Mouse (Mus musculus) liver, embryonic 13.5 days (tissue): ENCODE measurements around the gene Lpcat4. TPM values are rescaled to one million over a fixed set of nuclear protein-coding genes. Genes with fewer than 3 reads are reported as not detected.

Experiments
- ATAC-seq: fragments of 200-750 bp; cut with Nextera tagmentation; 2 replicates; pipeline ENCODE4 v1.8.0; 2017; ENCODE audit warnings: low read depth, mild to moderate bottlenecking, moderate number of reproducible peaks, moderate library complexity
- DNase-seq: peaks from one replicate; pipeline ENCODE4 v3.0.0; 2022
- H3K27ac ChIP-seq: fragments of 300-500 bp; sonication (generic); 2 replicates; pipeline ENCODE4 v1.5.1; 2015; ENCODE audit warnings: moderate library complexity, mild to moderate bottlenecking, inconsistent platforms
- H3K27me3 ChIP-seq: fragments of 300-500 bp; sonication (generic); 2 replicates; pipeline ENCODE4 v1.6.1; 2015; ENCODE audit warnings: mild to moderate bottlenecking, inconsistent platforms
- H3K36me3 ChIP-seq: fragments of 300-500 bp; sonication (generic); 2 replicates; pipeline ENCODE4 v1.6.1; 2015; ENCODE audit warnings: mild to moderate bottlenecking, inconsistent platforms
- H3K4me1 ChIP-seq: fragments of 300-500 bp; sonication (generic); replicated peaks from 2 replicates; pipeline ENCODE4 v1.6.1; 2015; ENCODE audit warnings: inconsistent platforms
- H3K4me2 ChIP-seq: fragments of 300-500 bp; sonication (generic); 2 replicates; pipeline ENCODE4 v1.6.1; 2015; ENCODE audit warnings: inconsistent platforms, mild to moderate bottlenecking, moderate library complexity
- H3K4me3 ChIP-seq: fragments of 300-500 bp; sonication (generic); replicated peaks from 2 replicates; pipeline ENCODE4 v1.5.1; 2015; ENCODE audit warnings: mild to moderate bottlenecking, inconsistent platforms
- H3K9ac ChIP-seq: fragments of 300-500 bp; sonication (generic); 2 replicates; pipeline ENCODE4 v1.6.1; 2015; ENCODE audit warnings: mild to moderate bottlenecking, inconsistent platforms
- H3K9me3 ChIP-seq: fragments of 300-500 bp; sonication (generic); replicated peaks from 2 replicates; pipeline ENCODE4 v1.6.1; 2016; ENCODE audit warnings: inconsistent platforms
- WGBS: fragments of 180-500 bp; shearing (Covaris S2); methylation state at CpG from one replicate; pipeline ENCODE4 v1.1.7; 2015; ENCODE audit not compliant: insufficient replicate concordance; 5-methylcytosine and 5-hydroxymethylcytosine counted together
- polyA plus RNA-seq: library from polyadenylated mRNA; unstranded; fragments of >200 nt; fragmentation: Nextera tagmentation; extraction: Ambion mirVana; gene quantifications from 2 replicates; pipeline ENCODE4 v1.2.1, GENCODE M21; 2015

The Lpcat4 gene
- polyA plus RNA-seq, 1 experiment from 2014 or later: 2.8 TPM

- H3K4me1 ChIP-seq: peaks cover 46% of the 10 kb centered on the region
- ATAC-seq: no peak
Measured at GRCm38 (mm10) chr2:112262779-112263295, 23.6 kb downstream of the Lpcat4 start.

GRCm38 (mm10) chr2:112264364-112264763 is 25.1 kb downstream of the Lpcat4 start:
- WGBS: 65% methylated on average over 4 of the region's 4 CpGs
- Histone ChIP-seq H3K4me1 (peaks cover 57% of the 10 kb centered on the region), H3K4me3 (no peak overlapping the region; the same call in 1 of the 2 replicates), H3K36me3 (no peaks in the 10 kb centered on the region), H3K27ac (0 out of 2 replicates have a peak overlapping the region, but pooled peaks have one; percentile 43), H3K9ac (no peak overlapping the region; the same call in 1 of the 2 replicates), H3K27me3 (no peaks in the 10 kb centered on the region), H3K4me2 (peak overlapping the region; percentile 92), H3K9me3 (no peaks in the 10 kb centered on the region)
- DNase-seq (no peak), ATAC-seq (no peak)

More at GRCm38 (mm10) chr2:112262779-112263295, 23.6 kb downstream of the Lpcat4 start:
- 23% methylated on average over 4 of the region's 4 CpGs for WGBS
- peak overlapping the region; percentile 81 for H3K27ac ChIP-seq
- H3K9ac ChIP-seq: peak overlapping the region; percentile 76
- no peaks in the 10 kb centered on the region for H3K9me3 ChIP-seq
- no peaks in the 10 kb centered on the region for H3K36me3 ChIP-seq
- DNase-seq: peak; percentile 34
- no peaks in the 10 kb centered on the region for H3K27me3 ChIP-seq
- H3K4me2 ChIP-seq: peak overlapping the region; percentile 75
- H3K4me3 ChIP-seq: peak overlapping the region; percentile 71

- H3K4me3 ChIP-seq: peak within 1 kb of the TSS; percentile 91
- H3K27ac ChIP-seq: peak within 1 kb of the TSS; percentile 94
- peak within 1 kb of the TSS; percentile 95 for H3K9ac ChIP-seq
- DNase-seq (peak; percentile 93), ATAC-seq (peak; percentile 94)
- H3K9me3 ChIP-seq: no peaks in the 10 kb centered on the region
- no peaks in the 10 kb centered on the region for H3K27me3 ChIP-seq
- 1% methylated on average over 80 of the region's 85 CpGs for WGBS
- peak within 1 kb of the TSS; percentile 92 for H3K4me2 ChIP-seq
- H3K36me3 ChIP-seq: no peaks in the 10 kb centered on the region
- peaks cover 66% of the 10 kb centered on the region for H3K4me1 ChIP-seq
Measured at GRCm38 (mm10) chr2:112265448-112266241, 26.4 kb downstream of the Lpcat4 start, which contains the start of gene Slc12a6. TSS of gene Slc12a6 (plus strand) at chr2:112265825.

- no peaks in the 10 kb centered on the region for H3K27me3 ChIP-seq
- peaks cover 68% of the 10 kb centered on the region for H3K4me1 ChIP-seq
- no peaks in the 10 kb centered on the region for H3K36me3 ChIP-seq
- ATAC-seq (peak; percentile 53), DNase-seq (peak; percentile 63)
- H3K9me3 ChIP-seq: no peaks in the 10 kb centered on the region
- H3K9ac ChIP-seq: peak within 1 kb of the TSS; percentile 95
- H3K27ac ChIP-seq: peak within 1 kb of the TSS; percentile 94
- peak within 1 kb of the TSS; percentile 91 for H3K4me3 ChIP-seq
- peak within 1 kb of the TSS; percentile 92 for H3K4me2 ChIP-seq
- WGBS: under 1% methylated on average over 11 of the region's 11 CpGs
Measured at GRCm38 (mm10) chr2:112266242-112266592, 26.9 kb downstream of the Lpcat4 start, which contains the start of gene Gm21985. TSS of gene Gm21985 (plus strand) at chr2:112266314.

- no peak for DNase-seq
- Histone ChIP-seq H3K27ac (peak overlapping the region; percentile 94), H3K4me3 (peak overlapping the region; percentile 91), H3K9me3 (no peaks in the 10 kb centered on the region), H3K9ac (peak overlapping the region; percentile 95), H3K4me1 (peaks cover 69% of the 10 kb centered on the region), H3K36me3 (no peaks in the 10 kb centered on the region), H3K27me3 (no peaks in the 10 kb centered on the region), H3K4me2 (peak overlapping the region; percentile 92)
- no peak for ATAC-seq
- WGBS: 20% methylated on average over 10 of the region's 10 CpGs
Measured at GRCm38 (mm10) chr2:112266780-112267179, 27.5 kb downstream of the Lpcat4 start.

GRCm38 (mm10) chr2:112267547-112268269 is 28.4 kb downstream of the Lpcat4 start:
- H3K27ac ChIP-seq: peak overlapping the region; percentile 51; the same call in 1 of the 2 replicates
- H3K9ac ChIP-seq: peak overlapping the region; percentile 95

GRCm38 (mm10) chr2:112270011-112270410 is 30.7 kb downstream of the Lpcat4 start:
- DNase-seq (no peak), ATAC-seq (no peak)
- H3K4me1 ChIP-seq: peaks cover 58% of the 10 kb centered on the region
- no peaks in the 10 kb centered on the region for H3K36me3 ChIP-seq
- no peaks in the 10 kb centered on the region for H3K27me3 ChIP-seq
- no peak overlapping the region for H3K4me3 ChIP-seq
- no peak overlapping the region for H3K4me2 ChIP-seq
- H3K27ac ChIP-seq: no peak overlapping the region
- no peak overlapping the region for H3K9ac ChIP-seq
- no peaks in the 10 kb centered on the region for H3K9me3 ChIP-seq
- WGBS: 73% methylated on average over 2 of the region's 2 CpGs

More at GRCm38 (mm10) chr2:112267547-112268269, 28.4 kb downstream of the Lpcat4 start:
- no peak for DNase-seq
- H3K4me2 ChIP-seq: peak overlapping the region; percentile 92
- no peaks in the 10 kb centered on the region for H3K9me3 ChIP-seq
- no peaks in the 10 kb centered on the region for H3K36me3 ChIP-seq
- H3K27me3 ChIP-seq: no peaks in the 10 kb centered on the region
- no peak for ATAC-seq
- 18% methylated on average over 8 of the region's 8 CpGs for WGBS
- H3K4me1 ChIP-seq: peaks cover 66% of the 10 kb centered on the region
- peak overlapping the region; percentile 91 for H3K4me3 ChIP-seq

- Histone ChIP-seq H3K4me2 (0 out of 2 replicates have a peak overlapping the region, but pooled peaks have one; percentile 5), H3K9me3 (no peaks in the 10 kb centered on the region), H3K4me3 (no peak overlapping the region), H3K27ac (no peak overlapping the region), H3K4me1 (peaks cover 42% of the 10 kb centered on the region), H3K9ac (no peak overlapping the region), H3K36me3 (no peaks in the 10 kb centered on the region), H3K27me3 (no peaks in the 10 kb centered on the region)
- DNase-seq (peak; percentile 46), ATAC-seq (peak; percentile 86)
- WGBS: 31% methylated on average over 2 of the region's 2 CpGs
Measured at GRCm38 (mm10) chr2:112272909-112273308, 33.6 kb downstream of the Lpcat4 start.

GRCm38 (mm10) chr2:112273474-112273873 is 34.2 kb downstream of the Lpcat4 start:
- no peak overlapping the region for H3K4me2 ChIP-seq
- no peaks in the 10 kb centered on the region for H3K27me3 ChIP-seq

GRCm38 (mm10) chr2:112276870-112277269 is 37.6 kb downstream of the Lpcat4 start:
- no peak overlapping the region for H3K4me3 ChIP-seq
- DNase-seq: no peak
- WGBS: 78% methylated on average over 3 of the region's 3 CpGs
- no peak overlapping the region for H3K9ac ChIP-seq
- H3K36me3 ChIP-seq: no peaks in the 10 kb centered on the region
- H3K4me1 ChIP-seq: peaks cover 20% of the 10 kb centered on the region
- H3K4me2 ChIP-seq: no peak overlapping the region
- no peak; the same call in 1 of the 2 replicates for ATAC-seq
- no peak overlapping the region for H3K27ac ChIP-seq
- no peaks in the 10 kb centered on the region for H3K9me3 ChIP-seq
- H3K27me3 ChIP-seq: no peaks in the 10 kb centered on the region

More at GRCm38 (mm10) chr2:112273474-112273873, 34.2 kb downstream of the Lpcat4 start:
- peaks cover 39% of the 10 kb centered on the region for H3K4me1 ChIP-seq
- ATAC-seq (no peak), DNase-seq (no peak)
- no peak overlapping the region for H3K27ac ChIP-seq
- H3K9ac ChIP-seq: no peak overlapping the region
- no peaks in the 10 kb centered on the region for H3K9me3 ChIP-seq
- H3K4me3 ChIP-seq: no peak overlapping the region
- 82% methylated on average over 6 of the region's 6 CpGs for WGBS
- no peaks in the 10 kb centered on the region for H3K36me3 ChIP-seq

GRCm38 (mm10) chr2:112282846-112283245 is 43.6 kb downstream of the Lpcat4 start:
- 90% methylated on average over 1 of the region's 1 CpGs for WGBS
- H3K27ac ChIP-seq: no peak overlapping the region

More at GRCm38 (mm10) chr2:112282846-112283245, 43.6 kb downstream of the Lpcat4 start:
- H3K4me2 ChIP-seq: no peak overlapping the region
- peaks cover 29% of the 10 kb centered on the region for H3K4me1 ChIP-seq
- no peak overlapping the region for H3K9ac ChIP-seq
- H3K9me3 ChIP-seq: no peaks in the 10 kb centered on the region
- no peaks in the 10 kb centered on the region for H3K36me3 ChIP-seq
- DNase-seq (no peak), ATAC-seq (no peak)
- H3K27me3 ChIP-seq: no peaks in the 10 kb centered on the region
- H3K4me3 ChIP-seq: no peak overlapping the region
